Mouse (Mus musculus) forebrain, embryonic 14.5 days (tissue): Measurements from ENCODE around the gene Utf1. TPM values are rescaled to one million over a fixed set of nuclear protein-coding genes. Genes with fewer than 3 reads are reported as not detected.

Experiments used
- ATAC-seq: fragments of 200-750 bp; cut with Nextera tagmentation; 2 replicates; pipeline ENCODE4 v1.8.0; 2017; ENCODE audit warnings: mild to moderate bottlenecking, moderate library complexity
- DNase-seq: peaks from one replicate; pipeline ENCODE4 v3.0.0-alpha.2; 2015; ENCODE audit warnings: low spot score
- H3K27ac ChIP-seq: fragments of 300-500 bp; sonication (generic); 2 replicates; pipeline ENCODE4 v1.5.1; 2014; ENCODE audit warnings: low read depth, mild to moderate bottlenecking, control low read depth, low read length, moderate library complexity
- H3K27me3 ChIP-seq: fragments of 300-500 bp; sonication (generic); replicated peaks from 2 replicates; pipeline ENCODE4 v1.6.1; 2014; ENCODE audit warnings: low read length, control low read depth, mixed read lengths; ENCODE audit not compliant: control insufficient read depth, insufficient read depth
- H3K36me3 ChIP-seq: fragments of 300-500 bp; sonication (generic); 2 replicates; pipeline ENCODE4 v1.6.1; 2014; ENCODE audit warnings: low read length, control low read depth; ENCODE audit not compliant: control insufficient read depth, insufficient read depth
- H3K4me1 ChIP-seq: fragments of 300-500 bp; sonication (generic); 2 replicates; pipeline ENCODE4 v1.6.1; 2014; ENCODE audit warnings: antibody characterized with exemption, low read length, control low read depth; ENCODE audit not compliant: control insufficient read depth, insufficient read depth
- H3K4me2 ChIP-seq: fragments of 300-500 bp; sonication (generic); 2 replicates; pipeline ENCODE4 v1.6.1; 2014; ENCODE audit warnings: mild to moderate bottlenecking, control low read depth, low read length
- H3K4me3 ChIP-seq: fragments of 300-500 bp; sonication (generic); 2 replicates; pipeline ENCODE4 v1.5.1; 2014; ENCODE audit warnings: low read depth, low read length, control low read depth
- H3K9ac ChIP-seq: fragments of 300-500 bp; sonication (generic); 2 replicates; pipeline ENCODE4 v1.6.1; 2014; ENCODE audit warnings: mild to moderate bottlenecking, low read length, control low read depth, moderate library complexity
- H3K9me3 ChIP-seq: fragments of 300-500 bp; sonication (generic); replicated peaks from 2 replicates; pipeline ENCODE4 v1.6.1; 2016; ENCODE audit warnings: low read length, control low read depth, mixed read lengths; ENCODE audit not compliant: control insufficient read depth
- WGBS: fragments of 180-500 bp; shearing (Covaris S2); extraction: QIAGEN DNeasy Blood & Tissue Kit; methylation state at CpG from one replicate; pipeline ENCODE4 v1.1.7; 2014; 5-methylcytosine and 5-hydroxymethylcytosine counted together
- polyA plus RNA-seq: library from polyadenylated mRNA; unstranded; fragments of >200 nt; fragmentation: Nextera tagmentation; extraction: Ambion mirVana; gene quantifications from 2 replicates; pipeline ENCODE4 v1.2.1, GENCODE M21; 2014

The Utf1 gene
- not detected in 2 replicates for polyA plus RNA-seq

- DNase-seq: no peak
- no peaks in the 10 kb centered on the region for H3K9me3 ChIP-seq
- no peak within 1 kb of the TSS for H3K27ac ChIP-seq
- H3K4me2 ChIP-seq: peak within 1 kb of the TSS; percentile 51
- peaks cover 62% of the 10 kb centered on the region for H3K27me3 ChIP-seq
- H3K4me3 ChIP-seq: peak within 1 kb of the TSS; percentile 29
- H3K4me1 ChIP-seq: no peaks in the 10 kb centered on the region
- 0 out of 2 replicates have a peak within 1 kb of the TSS, but pooled peaks have one; percentile 13 for H3K9ac ChIP-seq
- H3K36me3 ChIP-seq: no peaks in the 10 kb centered on the region
- WGBS: under 1% methylated on average over 59 of the region's 59 CpGs
- ATAC-seq: peak; percentile 70; the same call in 1 of the 2 replicates
These were observed at the start of gene Utf1 for GRCm38 (mm10) chr7:139943674-139944281. Gene Utf1 (plus strand): TSS chr7:139943789.

- DNase-seq (peak; percentile 65), ATAC-seq (peak; percentile 87)
- WGBS: 2% methylated on average over 45 of the region's 50 CpGs
- Histone ChIP-seq H3K4me3 (peak within 1 kb of the TSS; percentile 48), H3K27me3 (peaks cover 13% of the 10 kb centered on the region), H3K27ac (no peak within 1 kb of the TSS), H3K9ac (peak within 1 kb of the TSS; percentile 68), H3K4me2 (peak within 1 kb of the TSS; percentile 88), H3K4me1 (no peaks in the 10 kb centered on the region), H3K36me3 (no peaks in the 10 kb centered on the region), H3K9me3 (no peaks in the 10 kb centered on the region)
These were observed 48.7 kb upstream of the Utf1 start, which contains the start of gene Kndc1 for GRCm38 (mm10) chr7:139894655-139895557. Gene Kndc1 (plus strand): TSS chr7:139894696.

- Histone ChIP-seq H3K27me3 (peaks cover 13% of the 10 kb centered on the region), H3K4me3 (no peak overlapping the region), H3K36me3 (no peaks in the 10 kb centered on the region), H3K9ac (no peak overlapping the region), H3K27ac (no peak overlapping the region), H3K9me3 (no peaks in the 10 kb centered on the region), H3K4me2 (peak overlapping the region; percentile 88; the same call in 1 of the 2 replicates), H3K4me1 (no peaks in the 10 kb centered on the region)
- ATAC-seq: no peak
- no peak for DNase-seq
- 77% methylated on average over 7 of the region's 7 CpGs for WGBS
These were observed 47.3 kb upstream of the Utf1 start for GRCm38 (mm10) chr7:139896271-139896670.

- no peak overlapping the region for H3K4me2 ChIP-seq
- H3K27ac ChIP-seq: no peak overlapping the region
- H3K36me3 ChIP-seq: no peaks in the 10 kb centered on the region
- no peaks in the 10 kb centered on the region for H3K9me3 ChIP-seq
- DNase-seq (no peak), ATAC-seq (no peak)
- no peaks in the 10 kb centered on the region for H3K4me1 ChIP-seq
- H3K9ac ChIP-seq: no peak overlapping the region
- 84% methylated on average over 7 of the region's 7 CpGs for WGBS
- H3K27me3 ChIP-seq: peaks cover 13% of the 10 kb centered on the region
- no peak overlapping the region for H3K4me3 ChIP-seq
These were observed 46.8 kb upstream of the Utf1 start for GRCm38 (mm10) chr7:139896796-139897195.

GRCm38 (mm10) chr7:139898606-139899005 lies 45.0 kb upstream of the Utf1 start:
- Histone ChIP-seq H3K36me3 (no peaks in the 10 kb centered on the region), H3K9ac (no peak overlapping the region), H3K9me3 (no peaks in the 10 kb centered on the region), H3K27me3 (peaks cover 10% of the 10 kb centered on the region), H3K4me2 (no peak overlapping the region), H3K4me1 (no peaks in the 10 kb centered on the region), H3K4me3 (no peak overlapping the region), H3K27ac (no peak overlapping the region)
- DNase-seq: no peak
- 83% methylated on average over 2 of the region's 2 CpGs for WGBS
- no peak for ATAC-seq

GRCm38 (mm10) chr7:139899505-139899904 lies 44.1 kb upstream of the Utf1 start:
- WGBS: 86% methylated on average over 7 of the region's 7 CpGs
- no peak overlapping the region for H3K4me3 ChIP-seq
- no peaks in the 10 kb centered on the region for H3K36me3 ChIP-seq
- ATAC-seq (no peak), DNase-seq (no peak)
- no peaks in the 10 kb centered on the region for H3K4me1 ChIP-seq
- H3K9ac ChIP-seq: no peak overlapping the region
- H3K27me3 ChIP-seq: peaks cover under 1% of the 10 kb centered on the region; the same call in 1 of the 2 replicates
- H3K4me2 ChIP-seq: no peak overlapping the region
- H3K27ac ChIP-seq: no peak overlapping the region
- H3K9me3 ChIP-seq: no peaks in the 10 kb centered on the region

- WGBS: 90% methylated on average over 7 of the region's 7 CpGs
- Histone ChIP-seq H3K36me3 (no peaks in the 10 kb centered on the region), H3K4me2 (no peak overlapping the region), H3K9ac (no peak overlapping the region), H3K9me3 (no peaks in the 10 kb centered on the region), H3K27ac (no peak overlapping the region), H3K4me1 (peaks cover 2% of the 10 kb centered on the region; the same call in 1 of the 2 replicates), H3K27me3 (no peaks in the 10 kb centered on the region), H3K4me3 (no peak overlapping the region)
- ATAC-seq (no peak), DNase-seq (no peak)
These were observed 43.1 kb upstream of the Utf1 start for GRCm38 (mm10) chr7:139900456-139900855.

- H3K4me1 ChIP-seq: peaks cover 2% of the 10 kb centered on the region; the same call in 1 of the 2 replicates
- H3K4me3 ChIP-seq: no peak overlapping the region
- H3K9ac ChIP-seq: no peak overlapping the region
- no peaks in the 10 kb centered on the region for H3K27me3 ChIP-seq
- no peak overlapping the region for H3K27ac ChIP-seq
- WGBS: 93% methylated on average over 6 of the region's 6 CpGs
- no peaks in the 10 kb centered on the region for H3K36me3 ChIP-seq
- H3K9me3 ChIP-seq: no peaks in the 10 kb centered on the region
- no peak overlapping the region for H3K4me2 ChIP-seq
- no peak for DNase-seq
- no peak for ATAC-seq
These were observed 42.7 kb upstream of the Utf1 start for GRCm38 (mm10) chr7:139900896-139901295.
